Mouse (Mus musculus) CH12.LX (cell line): ENCODE measurements at regions not wholly inside any gene's neighbourhood (a gene's known extent, or its start where the extent isn't known, plus 50 kb on each side); places are given as distances from the start of the nearest gene placed in this dataset.

Experiments used
- CTCF ChIP-seq, 2 experiments: IDR thresholded peaks in 1 of 2; conservative IDR thresholded peaks in 1 of 2; 2 replicates each; pipeline ENCODE4 v1.5.1; 2011 to 2012; ENCODE audit warnings: low read depth in 2 of 2, low read length in 2 of 2, improper control_type of control experiment in 1 of 2, inconsistent platforms in 1 of 2, mild to moderate bottlenecking in 1 of 2, moderate library complexity in 1 of 2
- MXI1 ChIP-seq: IDR thresholded peaks from 2 replicates; pipeline ENCODE4 v1.6.1; 2011; ENCODE audit warnings: mild to moderate bottlenecking, low read depth, low read length, improper control_type of control experiment
- ZC3H11A ChIP-seq: IDR thresholded peaks from 2 replicates; pipeline ENCODE4 v1.6.1; 2012; ENCODE audit warnings: low read depth, mild to moderate bottlenecking, inconsistent platforms, low read length, improper control_type of control experiment
- ZKSCAN1 ChIP-seq: IDR thresholded peaks from 2 replicates; pipeline ENCODE4 v1.6.1; 2012; ENCODE audit warnings: low read depth, inconsistent platforms, low read length, improper control_type of control experiment, borderline replicate concordance

- TF ChIP-seq ZC3H11A (no peak), CTCF (conservative IDR thresholded peaks at IDR 0.05 in 1 of 2, IDR thresholded peaks at IDR 0.05 in 1 of 2; ENCODE audit: low read depth in 2 of 2, low read length in 2 of 2) (no peak), ZKSCAN1 (no peak), MXI1 (no peak)
Observed at GRCm38 (mm10) chrX:12503581-12503980, 84.0 kb upstream of the Atp6ap2 start.
